Mouse (Mus musculus) kidney, embryonic 16.5 days (tissue): ENCODE measurements around the gene Pip5kl1. TPM values are rescaled to one million over a fixed set of nuclear protein-coding genes. Genes with fewer than 3 reads are reported as not detected.

Experiments
- ATAC-seq: fragments of 200-750 bp; cut with Nextera tagmentation; 2 replicates; pipeline ENCODE4 v1.8.0; 2017; ENCODE audit warnings: moderate TSS enrichment; ENCODE audit not compliant: low FRiP score, low TSS enrichment
- H3K27ac ChIP-seq: fragments of 300-500 bp; sonication (generic); 2 replicates; pipeline ENCODE4 v1.5.1; 2014; ENCODE audit warnings: low read length
- H3K27me3 ChIP-seq: fragments of 300-500 bp; sonication (generic); 2 replicates; pipeline ENCODE4 v1.6.1; 2014; ENCODE audit warnings: low read length, control low read depth, mixed read lengths; ENCODE audit not compliant: insufficient read depth
- H3K36me3 ChIP-seq: fragments of 300-500 bp; sonication (generic); 2 replicates; pipeline ENCODE4 v1.6.1; 2014; ENCODE audit warnings: low read length, control low read depth, mixed read lengths; ENCODE audit not compliant: insufficient read depth
- H3K4me1 ChIP-seq: fragments of 300-500 bp; sonication (generic); 2 replicates; pipeline ENCODE4 v1.6.1; 2014; ENCODE audit warnings: low read length, control low read depth, mixed read lengths; ENCODE audit not compliant: insufficient read depth
- H3K4me2 ChIP-seq: fragments of 300-500 bp; sonication (generic); replicated peaks from 2 replicates; pipeline ENCODE4 v1.6.1; 2014; ENCODE audit warnings: low read depth, low read length
- H3K4me3 ChIP-seq: fragments of 300-500 bp; sonication (generic); 2 replicates; pipeline ENCODE4 v1.5.1; 2014; ENCODE audit warnings: mild to moderate bottlenecking, low read length
- H3K9ac ChIP-seq: fragments of 300-500 bp; sonication (generic); replicated peaks from 2 replicates; pipeline ENCODE4 v1.6.1; 2014; ENCODE audit warnings: low read length
- H3K9me3 ChIP-seq: fragments of 300-500 bp; sonication (generic); 2 replicates; pipeline ENCODE4 v1.6.1; 2016; ENCODE audit warnings: low read length, control low read depth
- WGBS: fragments of 180-500 bp; shearing (Covaris S2); extraction: QIAGEN DNeasy Blood & Tissue Kit; methylation state at CpG from one replicate; pipeline ENCODE4 v1.1.7; 2014; 5-methylcytosine and 5-hydroxymethylcytosine counted together
- polyA plus RNA-seq: library from polyadenylated mRNA; unstranded; fragments of >200 nt; fragmentation: Nextera tagmentation; extraction: Ambion mirVana; gene quantifications from 2 replicates; pipeline ENCODE4 v1.2.1, GENCODE M21; 2015

Gene Pip5kl1
- polyA plus RNA-seq, 1 experiment from 2014 or later, result 2.5 TPM

DNA sequence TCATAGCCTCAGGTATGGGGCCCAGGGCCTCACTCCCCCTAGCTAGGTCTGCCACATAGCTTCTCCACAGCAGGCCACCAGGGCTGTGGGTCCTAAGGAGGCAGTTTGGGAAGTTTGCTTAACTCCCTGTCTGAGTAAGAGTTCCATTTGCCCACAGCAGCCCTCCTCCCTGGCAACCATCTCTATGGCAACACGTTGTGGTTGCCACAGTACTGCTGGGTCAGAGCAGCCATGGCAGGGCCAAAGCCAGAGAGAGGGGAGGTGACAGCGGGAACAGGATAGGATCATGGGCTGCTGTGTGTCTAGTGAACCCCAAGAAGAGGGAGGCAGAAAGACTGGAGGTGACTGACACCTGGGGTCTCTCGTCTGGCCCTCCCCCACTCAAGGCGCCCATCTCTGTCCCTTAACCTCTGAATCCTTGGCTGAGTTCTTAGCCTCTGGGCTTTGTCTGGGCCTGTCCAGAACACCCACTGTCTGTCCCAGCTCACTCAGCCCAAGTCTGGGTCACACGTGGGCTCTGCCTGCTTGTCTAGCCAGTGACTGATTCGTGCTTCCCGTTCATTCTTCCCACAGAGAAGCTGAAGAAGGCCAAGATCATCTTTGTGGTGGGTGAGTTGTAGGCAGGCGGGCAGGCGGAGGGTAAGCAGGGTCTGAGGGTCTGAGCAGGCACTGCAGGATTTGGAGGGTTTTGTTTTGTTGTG, 54.8 kb downstream of the Pip5kl1 start:
- H3K4me2 ChIP-seq, result 0 out of 2 replicates have a peak overlapping the region, but pooled peaks have one; percentile 1
- no peaks in the 10 kb centered on the region for H3K9me3 ChIP-seq
- no peaks in the 10 kb centered on the region for H3K27me3 ChIP-seq
- H3K27ac ChIP-seq, result peak overlapping the region; percentile 0; the same call in 1 of the 2 replicates
- H3K36me3 ChIP-seq, result no peaks in the 10 kb centered on the region
- H3K4me3 ChIP-seq, result no peak overlapping the region
- WGBS, result 50% methylated on average over 9 of the region's 9 CpGs
- H3K9ac ChIP-seq, result peak overlapping the region; percentile 28; the same call in 1 of the 2 replicates
- H3K4me1 ChIP-seq, result peaks cover 61% of the 10 kb centered on the region
- peak; percentile 14; the same call in 1 of the 2 replicates for ATAC-seq

DNA sequence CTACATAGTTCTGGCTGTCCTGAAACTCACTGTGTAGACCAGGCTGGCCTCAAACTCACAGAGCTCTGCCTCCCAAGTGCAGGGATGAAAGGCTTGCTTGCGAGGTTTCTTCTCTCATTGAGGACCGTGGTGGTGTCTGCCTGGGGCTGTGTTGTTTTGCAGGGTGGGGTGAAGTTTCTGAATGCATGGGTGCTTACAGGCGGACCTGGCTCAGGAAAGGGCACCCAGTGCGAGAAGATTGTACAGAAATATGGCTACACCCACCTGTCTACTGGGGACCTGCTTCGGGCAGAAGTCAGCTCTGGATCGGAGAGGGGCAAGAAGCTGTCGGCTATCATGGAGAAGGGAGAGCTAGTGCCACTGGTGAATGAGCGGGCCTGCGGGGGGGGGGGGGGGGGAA, 55.4 kb downstream of the Pip5kl1 start:
- no peaks in the 10 kb centered on the region for H3K27me3 ChIP-seq
- H3K36me3 ChIP-seq, result no peaks in the 10 kb centered on the region
- H3K9ac ChIP-seq, result no peak overlapping the region
- H3K4me1 ChIP-seq, result peaks cover 57% of the 10 kb centered on the region
- ATAC-seq, result no peak
- WGBS, result 76% methylated on average over 9 of the region's 9 CpGs
- no peak overlapping the region for H3K27ac ChIP-seq
- H3K4me3 ChIP-seq, result no peak overlapping the region
- H3K4me2 ChIP-seq, result no peak overlapping the region
- no peaks in the 10 kb centered on the region for H3K9me3 ChIP-seq

DNA sequence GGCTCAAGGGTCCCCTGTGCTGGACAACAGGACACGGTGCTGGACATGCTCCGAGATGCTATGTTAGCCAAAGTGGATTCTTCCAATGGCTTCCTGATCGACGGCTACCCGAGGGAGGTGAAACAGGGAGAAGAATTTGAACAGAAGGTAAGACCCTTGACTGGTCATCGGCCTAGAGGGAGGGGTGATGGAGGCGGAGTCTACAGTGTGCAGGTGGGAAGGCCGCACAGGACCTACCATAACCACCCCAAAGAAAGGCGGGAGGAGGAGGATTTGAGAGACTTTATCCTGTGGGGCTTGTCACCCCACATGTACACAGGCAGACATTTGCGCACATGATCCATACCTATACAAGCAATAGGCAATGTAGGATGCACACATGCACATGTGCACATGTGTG, 56.4 kb downstream of the Pip5kl1 start:
- H3K4me1 ChIP-seq, result peaks cover 48% of the 10 kb centered on the region
- 84% methylated on average over 10 of the region's 10 CpGs for WGBS
- H3K9ac ChIP-seq, result no peak overlapping the region
- no peak overlapping the region for H3K27ac ChIP-seq
- ATAC-seq, result no peak
- no peaks in the 10 kb centered on the region for H3K27me3 ChIP-seq
- H3K36me3 ChIP-seq, result no peaks in the 10 kb centered on the region
- H3K9me3 ChIP-seq, result no peaks in the 10 kb centered on the region
- H3K4me3 ChIP-seq, result no peak overlapping the region
- no peak overlapping the region for H3K4me2 ChIP-seq

DNA sequence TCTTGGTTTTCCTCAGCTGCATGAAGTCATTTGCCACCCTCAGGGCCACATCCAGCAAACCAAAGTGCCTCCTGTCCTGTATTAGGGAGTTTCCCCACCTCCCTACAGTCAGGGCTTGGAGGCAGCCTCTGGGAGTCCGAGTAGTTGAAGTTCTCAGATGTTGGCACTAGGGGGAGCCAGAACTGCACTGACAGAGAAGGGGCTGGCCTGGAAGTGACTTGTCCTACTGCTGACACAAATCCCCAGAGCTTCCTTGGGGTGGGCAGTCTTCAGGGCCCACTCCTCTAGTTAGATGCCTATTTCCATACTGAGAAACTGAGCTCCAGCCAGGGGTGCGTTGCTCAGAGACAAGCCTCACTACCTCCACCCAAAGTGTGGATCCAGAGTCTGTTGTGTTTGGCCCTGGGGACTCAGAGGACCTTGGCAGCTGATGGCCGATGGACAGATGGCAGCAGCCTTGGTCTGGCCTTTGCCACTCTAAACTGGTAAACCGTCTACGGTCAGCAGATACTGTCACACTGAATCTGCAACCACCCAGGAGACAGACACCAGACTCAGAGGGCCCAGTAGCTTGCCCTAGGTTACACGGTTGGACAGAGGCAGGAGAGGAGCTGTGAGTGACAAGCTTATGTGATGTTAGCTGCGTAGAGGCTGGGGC, 57.3 kb downstream of the Pip5kl1 start:
- ATAC-seq, result peak; percentile 46; the same call in 1 of the 2 replicates
- no peak overlapping the region for H3K4me2 ChIP-seq
- H3K36me3 ChIP-seq, result no peaks in the 10 kb centered on the region
- WGBS, result 52% methylated on average over 7 of the region's 7 CpGs
- H3K4me3 ChIP-seq, result no peak overlapping the region
- H3K4me1 ChIP-seq, result peaks cover 40% of the 10 kb centered on the region
- no peaks in the 10 kb centered on the region for H3K27me3 ChIP-seq
- H3K9ac ChIP-seq, result 0 out of 2 replicates have a peak overlapping the region, but pooled peaks have one; percentile 25
- H3K9me3 ChIP-seq, result no peaks in the 10 kb centered on the region
- no peak overlapping the region for H3K27ac ChIP-seq

Other genes starting within 250 kb of the Pip5kl1 start
- 54.9 and 66.7 TPM in 2 replicates for gene Ciz1, start 222.5 kb upstream of the Pip5kl1 start, polyA plus RNA-seq
- 5.4 TPM in 2 replicates for gene Dnm1, start 221.5 kb upstream of the Pip5kl1 start, polyA plus RNA-seq
- gene 1110008P14Rik, start 192.9 kb upstream of the Pip5kl1 start, polyA plus RNA-seq, result 50.1 and 51.6 TPM in 2 replicates
- 9.0 and 12.7 TPM in 2 replicates for gene Lcn2, start 186.5 kb upstream of the Pip5kl1 start, polyA plus RNA-seq
- 38.3 and 39.5 TPM in 2 replicates for gene Ptges2, start 178.9 kb upstream of the Pip5kl1 start, polyA plus RNA-seq
- gene Naif1, start 124.3 kb upstream of the Pip5kl1 start, polyA plus RNA-seq, result 7.3 and 8.2 TPM in 2 replicates
- gene Slc25a25, start 123.4 kb upstream of the Pip5kl1 start, polyA plus RNA-seq, result 21.2 and 21.9 TPM in 2 replicates
- gene Fam102a, start 39.5 kb upstream of the Pip5kl1 start, polyA plus RNA-seq, result 13.3 and 15.0 TPM in 2 replicates
- gene Dpm2, start 3.9 kb upstream of the Pip5kl1 start, polyA plus RNA-seq, result 106 and 108 TPM in 2 replicates
- gene 9430097D07Rik, start 887 bp downstream of the Pip5kl1 start, polyA plus RNA-seq, result 0.12 and 0.16 TPM in 2 replicates
- gene St6galnac4, start 12.3 kb downstream of the Pip5kl1 start, polyA plus RNA-seq, result 24.7 TPM in 2 replicates
- 18.5 and 18.6 TPM in 2 replicates for gene St6galnac6, start 24.9 kb downstream of the Pip5kl1 start, polyA plus RNA-seq
- 35.7 and 39.1 TPM in 2 replicates for gene Ak1, start 47.0 kb downstream of the Pip5kl1 start, polyA plus RNA-seq
- gene Eng, start 71.8 kb downstream of the Pip5kl1 start, polyA plus RNA-seq, result 93.6 and 98.7 TPM in 2 replicates
- 42.3 and 45.1 TPM in 2 replicates for gene Fpgs, start 129.3 kb downstream of the Pip5kl1 start, polyA plus RNA-seq
- gene Cdk9, start 138.3 kb downstream of the Pip5kl1 start, polyA plus RNA-seq, result 113 and 115 TPM in 2 replicates
- gene Sh2d3c, start 146.3 kb downstream of the Pip5kl1 start, polyA plus RNA-seq, result 41.5 and 44.2 TPM in 2 replicates
- gene 6330409D20Rik, start 166.2 kb downstream of the Pip5kl1 start, polyA plus RNA-seq, result 0.16 TPM in 1 of 2 replicates, not detected in the other
- gene Tor2a, start 182.4 kb downstream of the Pip5kl1 start, polyA plus RNA-seq, result 79.3 and 82.9 TPM in 2 replicates
- gene Ttc16, start 200.8 kb downstream of the Pip5kl1 start, polyA plus RNA-seq, result 0.21 and 0.29 TPM in 2 replicates
- 6.1 and 6.8 TPM in 2 replicates for gene Ptrh1, start 201.0 kb downstream of the Pip5kl1 start, polyA plus RNA-seq
- gene Cfap157, start 209.6 kb downstream of the Pip5kl1 start, polyA plus RNA-seq, result 0.29 and 0.32 TPM in 2 replicates